Mouse (Mus musculus) embryonic fibroblast, embryonic 13.5 days (primary cell): ENCODE measurements around the gene Ddx54.

Source experiments
- CTCF ChIP-seq: IDR thresholded peaks from 2 replicates; pipeline ENCODE4 v1.5.1; 2011; ENCODE audit warnings: mild to moderate bottlenecking, control low read depth, low read length, moderate library complexity, borderline replicate concordance; ENCODE audit not compliant: insufficient read depth
- POLR2A ChIP-seq: IDR thresholded peaks from 2 replicates; pipeline ENCODE4 v1.6.1; 2011; ENCODE audit warnings: low read depth, mild to moderate bottlenecking, control low read depth, low read length, moderate library complexity

DNA sequence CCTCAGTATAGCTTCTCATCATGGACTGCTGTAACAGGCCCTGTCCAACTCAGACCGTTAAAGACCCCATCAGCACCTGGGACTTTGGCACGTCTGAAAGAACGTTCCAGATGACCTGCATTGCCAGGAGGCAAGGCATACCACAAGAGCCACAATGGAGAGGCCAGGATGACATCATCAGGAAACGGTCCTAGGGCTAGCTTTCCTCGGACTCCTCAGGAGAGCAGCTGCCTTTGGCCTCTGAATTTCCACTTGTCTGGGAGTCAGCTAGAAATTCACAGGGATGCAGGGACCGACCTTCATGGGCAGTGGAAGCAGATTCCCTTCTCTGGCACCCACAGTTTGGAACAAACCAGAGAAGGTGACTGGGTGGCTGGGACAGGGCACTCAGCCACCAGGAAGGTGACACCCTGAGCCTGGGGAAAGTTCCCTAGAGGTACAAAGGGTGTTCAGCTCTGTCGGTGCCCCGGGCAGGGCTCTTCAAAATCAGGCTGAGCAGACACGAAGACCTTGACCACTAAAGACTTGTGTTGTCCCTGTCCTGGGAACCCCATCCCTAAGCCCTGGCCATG lies 45.8 kb upstream of the Ddx54 start:
- TF ChIP-seq CTCF (no peak), POLR2A (no peak)
